Mouse (Mus musculus) embryonic facial prominence, embryonic 11.5 days (tissue): ENCODE results near the gene Themis2. TPM values are rescaled to one million over a fixed set of nuclear protein-coding genes. Genes with fewer than 3 reads are reported as not detected.
"Not testable (repeated sequence)": the region's sequence is repeated elsewhere in the genome, so short reads cannot be mapped to it uniquely, and the experiment has no call there.

Experiments used
- ATAC-seq: fragments of 200-750 bp; cut with Nextera tagmentation; replicated peaks from 2 replicates; pipeline ENCODE4 v1.8.0; 2017; ENCODE audit warnings: low read depth; ENCODE audit not compliant: insufficient number of reproducible peaks, low FRiP score, low TSS enrichment
- DNase-seq: peaks from one replicate; pipeline ENCODE4 v3.0.0-alpha.2; 2015; ENCODE audit warnings: low spot score
- H3K27ac ChIP-seq: fragments of 300-500 bp; sonication (generic); replicated peaks from 2 replicates; pipeline ENCODE4 v1.5.1; 2014; ENCODE audit warnings: mild to moderate bottlenecking, low read depth, low read length, control low read depth
- H3K27me3 ChIP-seq: fragments of 300-500 bp; sonication (generic); 2 replicates; pipeline ENCODE4 v1.6.1; 2014; ENCODE audit warnings: mild to moderate bottlenecking, low read length, moderate library complexity, mixed read lengths; ENCODE audit not compliant: control insufficient read depth, insufficient read depth
- H3K36me3 ChIP-seq: fragments of 300-500 bp; sonication (generic); replicated peaks from 2 replicates; pipeline ENCODE4 v1.6.1; 2014; ENCODE audit warnings: low read depth, mild to moderate bottlenecking, low read length, moderate library complexity, mixed read lengths; ENCODE audit not compliant: control insufficient read depth, insufficient read depth
- H3K4me1 ChIP-seq: fragments of 300-500 bp; sonication (generic); 2 replicates; pipeline ENCODE4 v1.6.1; 2014; ENCODE audit warnings: low read length, mixed read lengths; ENCODE audit not compliant: control insufficient read depth, insufficient read depth
- H3K4me2 ChIP-seq: fragments of 300-500 bp; sonication (generic); 2 replicates; pipeline ENCODE4 v1.6.1; 2014; ENCODE audit warnings: low read depth, mild to moderate bottlenecking, control low read depth, low read length, moderate library complexity
- H3K4me3 ChIP-seq: fragments of 300-500 bp; sonication (generic); 2 replicates; pipeline ENCODE4 v1.5.1; 2014; ENCODE audit warnings: low read depth, low read length, control low read depth
- H3K9ac ChIP-seq: fragments of 300-500 bp; sonication (generic); replicated peaks from 2 replicates; pipeline ENCODE4 v1.6.1; 2014; ENCODE audit warnings: mild to moderate bottlenecking, control low read depth, low read length
- H3K9me3 ChIP-seq: fragments of 300-500 bp; sonication (generic); replicated peaks from 2 replicates; pipeline ENCODE4 v1.6.1; 2016; ENCODE audit warnings: mild to moderate bottlenecking, low read length, inconsistent platforms, mixed read lengths; ENCODE audit not compliant: control insufficient read depth
- WGBS: fragments of 180-500 bp; shearing (Covaris S2); extraction: QIAGEN DNeasy Blood & Tissue Kit; methylation state at CpG from one replicate; pipeline ENCODE4 v1.1.7; 2014; 5-methylcytosine and 5-hydroxymethylcytosine counted together
- polyA plus RNA-seq: library from polyadenylated mRNA; unstranded; fragments of >200 nt; fragmentation: Nextera tagmentation; extraction: Ambion mirVana; gene quantifications from 2 replicates; pipeline ENCODE4 v1.2.1, GENCODE M21; 2014

Gene Themis2
- polyA plus RNA-seq, 1 experiment from 2014 or later, result 1.0 TPM

GRCm38 (mm10) chr4:132743992-132744911, 51.9 kb downstream of the Themis2 start:
- Histone ChIP-seq H3K27ac (no peak overlapping the region), H3K4me3 (no peak overlapping the region), H3K4me2 (no peak overlapping the region), H3K9me3 (no peaks in the 10 kb centered on the region), H3K9ac (no peak overlapping the region), H3K27me3 (no peaks in the 10 kb centered on the region), H3K4me1 (no peaks in the 10 kb centered on the region), H3K36me3 (no peaks in the 10 kb centered on the region)
- ATAC-seq (no peak), DNase-seq (no peak)
- 82% methylated on average over 11 of the region's 11 CpGs for WGBS

- Histone ChIP-seq H3K27ac (no peak overlapping the region), H3K4me2 (no peak overlapping the region), H3K36me3 (no peaks in the 10 kb centered on the region), H3K4me1 (no peaks in the 10 kb centered on the region), H3K9ac (no peak overlapping the region), H3K9me3 (no peaks in the 10 kb centered on the region), H3K27me3 (no peaks in the 10 kb centered on the region), H3K4me3 (no peak overlapping the region)
- no peak for ATAC-seq
- DNase-seq, result no peak
- 92% methylated on average over 7 of the region's 7 CpGs for WGBS
These were observed 54.7 kb downstream of the Themis2 start for GRCm38 (mm10) chr4:132741491-132741890.

GRCm38 (mm10) chr4:132737154-132737553, 59.0 kb downstream of the Themis2 start:
- not testable (repeated sequence) for H3K9ac ChIP-seq, H3K4me2 ChIP-seq, H3K9me3 ChIP-seq, DNase-seq, ATAC-seq, H3K27ac ChIP-seq, H3K4me1 ChIP-seq, H3K4me3 ChIP-seq, H3K36me3 ChIP-seq, H3K27me3 ChIP-seq
- 88% methylated on average over 9 of the region's 9 CpGs for WGBS

- WGBS, result 53% methylated on average over 3 of the region's 3 CpGs
- ATAC-seq (no peak), DNase-seq (no peak)
- no peaks in the 10 kb centered on the region for H3K4me1 ChIP-seq
- no peak overlapping the region for H3K27ac ChIP-seq
- no peak overlapping the region for H3K4me2 ChIP-seq
- no peaks in the 10 kb centered on the region for H3K9me3 ChIP-seq
- no peaks in the 10 kb centered on the region for H3K36me3 ChIP-seq
- no peak overlapping the region for H3K4me3 ChIP-seq
- no peak overlapping the region for H3K9ac ChIP-seq
- H3K27me3 ChIP-seq, result no peaks in the 10 kb centered on the region
These were observed 60.3 kb downstream of the Themis2 start for GRCm38 (mm10) chr4:132735894-132736293.

GRCm38 (mm10) chr4:132735389-132735788, 60.8 kb downstream of the Themis2 start:
- H3K4me3 ChIP-seq, result no peak overlapping the region
- H3K4me2 ChIP-seq, result no peak overlapping the region
- DNase-seq (no peak), ATAC-seq (no peak)
- no peak overlapping the region for H3K9ac ChIP-seq
- no peaks in the 10 kb centered on the region for H3K4me1 ChIP-seq
- 82% methylated on average over 2 of the region's 2 CpGs for WGBS
- H3K27me3 ChIP-seq, result no peaks in the 10 kb centered on the region
- no peaks in the 10 kb centered on the region for H3K36me3 ChIP-seq
- H3K27ac ChIP-seq, result no peak overlapping the region
- H3K9me3 ChIP-seq, result no peaks in the 10 kb centered on the region

GRCm38 (mm10) chr4:132734766-132735165, 61.4 kb downstream of the Themis2 start:
- Histone ChIP-seq H3K36me3 (no peaks in the 10 kb centered on the region), H3K9ac (no peak overlapping the region), H3K4me2 (no peak overlapping the region), H3K27ac (no peak overlapping the region), H3K4me1 (no peaks in the 10 kb centered on the region), H3K27me3 (no peaks in the 10 kb centered on the region), H3K4me3 (no peak overlapping the region), H3K9me3 (no peaks in the 10 kb centered on the region)
- no peak for ATAC-seq
- DNase-seq, result no peak
- WGBS, result 92% methylated on average over 2 of the region's 2 CpGs

- Histone ChIP-seq H3K27me3 (no peaks in the 10 kb centered on the region), H3K9ac (no peak overlapping the region), H3K4me2 (no peak overlapping the region), H3K4me3 (no peak overlapping the region), H3K9me3 (no peaks in the 10 kb centered on the region), H3K27ac (no peak overlapping the region), H3K4me1 (no peaks in the 10 kb centered on the region), H3K36me3 (no peaks in the 10 kb centered on the region)
- ATAC-seq (no peak), DNase-seq (no peak)
- WGBS, result 92% methylated on average over 25 of the region's 25 CpGs
These were observed 63.0 kb downstream of the Themis2 start for GRCm38 (mm10) chr4:132733071-132733770.

GRCm38 (mm10) chr4:132732148-132732684, 64.0 kb downstream of the Themis2 start, which contains the start of gene Xkr8:
Xkr8 (minus strand) TSS chr4:132732546.
- Histone ChIP-seq H3K9ac (peak within 1 kb of the TSS; percentile 47), H3K4me2 (peak within 1 kb of the TSS; percentile 64), H3K27ac (no peak within 1 kb of the TSS), H3K36me3 (no peaks in the 10 kb centered on the region), H3K27me3 (no peaks in the 10 kb centered on the region), H3K4me1 (no peaks in the 10 kb centered on the region), H3K4me3 (peak within 1 kb of the TSS; percentile 53), H3K9me3 (no peaks in the 10 kb centered on the region)
- WGBS, result 4% methylated on average over 32 of the region's 34 CpGs
- peak; percentile 90 for DNase-seq
- peak; percentile 97 for ATAC-seq
